Mouse (Mus musculus): ENCODE data around the gene H2afy.

DNA sequence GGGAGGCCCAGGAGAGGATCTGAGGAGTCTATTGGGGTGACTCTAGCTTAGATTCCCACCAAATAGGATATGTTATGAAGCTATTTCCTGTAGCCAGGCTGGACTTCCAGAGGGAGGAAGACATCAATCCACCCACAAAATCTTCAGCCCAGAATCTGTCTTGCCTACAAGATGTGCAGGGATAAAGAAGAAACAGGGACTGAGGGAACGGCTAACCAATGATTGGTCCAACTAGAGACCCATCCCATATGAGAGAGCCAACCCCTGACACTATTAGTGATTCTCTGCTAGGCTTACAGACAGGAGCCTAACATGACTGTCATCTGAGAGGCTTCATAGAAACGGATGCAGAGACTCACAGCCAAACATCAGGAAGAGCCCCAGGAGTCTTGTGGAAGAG lies 7.9 kb upstream of the H2afy start:
- no peak for TF ChIP-seq CTCF (IDR thresholded peaks at IDR 0.05; ENCODE audit: insufficient read depth, low read depth, low read length)
- TF ChIP-seq POLR2A (IDR thresholded peaks at IDR 0.05; ENCODE audit: insufficient read depth, low read depth, low read length): no peak

Measured in olfactory bulb, adult 2 months (tissue).